Mouse (Mus musculus): ENCODE measurements around the gene Igf2bp2.

- no peak for TF ChIP-seq POLR2A (IDR thresholded peaks at IDR 0.05; ENCODE audit: low read depth, low read length)
- no peak for TF ChIP-seq CHD2 (IDR thresholded peaks at IDR 0.05; ENCODE audit: low read length)
- 0 out of 4 replicates have a peak, but pooled peaks of 1 of the 2 experiments have one; percentile 9 for TF ChIP-seq CTCF (conservative IDR thresholded peaks at IDR 0.05 in 1 of 2, IDR thresholded peaks at IDR 0.05 in 1 of 2; ENCODE audit: low read depth in 2 of 2, low read length in 2 of 2)
- peak; percentile 27; the same call in 1 of the 2 replicates for TF ChIP-seq ZNF384 (IDR thresholded peaks at IDR 0.05; ENCODE audit: low read depth, low read length)
- no peak for TF ChIP-seq CHD1 (IDR thresholded peaks at IDR 0.05; ENCODE audit: low read depth, low read length)
- TF ChIP-seq NELFE (IDR thresholded peaks at IDR 0.05; ENCODE audit: low read depth, low read length) = no peak
- peak; percentile 64 for TF ChIP-seq EP300 (IDR thresholded peaks at IDR 0.05; ENCODE audit: low read length)
- TF ChIP-seq USF1 (IDR thresholded peaks at IDR 0.05; ENCODE audit: low read depth, low read length) = no peak
Observed at GRCm38 (mm10) chr16:22126936-22127335, 36.2 kb downstream of the Igf2bp2 start.

All from CH12.LX (cell line).